Mouse (Mus musculus): ENCODE results near the gene Jmjd6.

Jmjd6 gene

GRCm38 (mm10) chr11:116843261-116844233 lies at the start of gene Jmjd6, which contains the start of gene Mettl23:
Gene Jmjd6, minus strand, starts transcription at chr11:116843449.
Gene Mettl23, plus strand, starts transcription at chr11:116843278.
- in situ Hi-C loops (cut with MseI, MboI) = no loop called here

- in situ Hi-C loops (cut with MseI, MboI) = no loop called here
Measured at GRCm38 (mm10) chr11:116887136-116887535, 43.9 kb upstream of the Jmjd6 start.

GRCm38 (mm10) chr11:116885275-116886151 lies 42.3 kb upstream of the Jmjd6 start:
- in situ Hi-C loops (cut with MseI, MboI) = no loop called here

GRCm38 (mm10) chr11:116884061-116884460 lies 40.8 kb upstream of the Jmjd6 start:
- in situ Hi-C loops (cut with MseI, MboI) = no loop called here

GRCm38 (mm10) chr11:116882446-116882845 lies 39.2 kb upstream of the Jmjd6 start:
- in situ Hi-C loops (cut with MseI, MboI) = no loop called here

DNA sequence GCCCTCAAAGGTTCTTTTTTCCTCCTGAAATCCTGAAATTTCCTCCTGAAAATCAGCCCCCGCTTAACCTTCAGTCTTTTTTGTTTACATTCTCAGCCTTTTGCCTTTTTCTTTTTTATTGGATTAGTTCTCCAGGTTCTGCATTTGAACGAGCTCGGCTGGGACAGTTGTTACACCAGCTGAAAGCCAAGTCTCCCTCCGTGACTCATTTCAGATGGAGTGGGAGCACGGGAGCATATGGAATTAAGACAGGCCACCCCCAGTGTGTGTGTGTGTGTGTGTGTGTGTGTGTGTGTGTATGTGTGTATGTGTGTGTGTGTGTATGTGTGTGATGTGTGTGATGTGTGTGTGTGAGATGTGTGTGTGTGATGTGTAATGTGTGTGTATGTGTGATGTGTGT lies 38.2 kb upstream of the Jmjd6 start:
- in situ Hi-C loops (cut with MseI, MboI) = no loop called here

GRCm38 (mm10) chr11:116880839-116881238 lies 37.6 kb upstream of the Jmjd6 start:
- in situ Hi-C loops (cut with MseI, MboI) = no loop called here

GRCm38 (mm10) chr11:116878454-116878853 lies 35.2 kb upstream of the Jmjd6 start:
- in situ Hi-C loops (cut with MseI, MboI) = no loop called here

DNA sequence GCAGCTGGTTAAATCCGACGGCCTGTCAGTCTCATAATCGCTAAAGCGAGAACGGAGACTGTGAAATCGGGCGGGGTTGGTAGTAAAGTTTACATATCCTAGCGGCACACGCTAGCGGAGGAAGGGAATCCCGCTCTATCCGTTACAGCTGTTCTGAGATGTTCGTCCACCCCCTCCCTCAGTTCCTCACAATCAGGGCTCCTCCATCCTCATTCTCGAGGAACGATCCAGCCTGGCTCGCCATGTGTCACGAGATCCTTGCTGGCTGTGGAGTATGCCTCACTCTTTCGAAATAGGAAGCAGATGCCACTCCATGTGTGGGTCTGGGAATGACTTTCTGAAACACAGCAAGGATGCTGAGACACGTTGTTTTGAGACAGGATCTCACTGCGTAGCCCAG lies 30.7 kb upstream of the Jmjd6 start:
- in situ Hi-C loops (cut with MseI, MboI) = no loop called here

DNA sequence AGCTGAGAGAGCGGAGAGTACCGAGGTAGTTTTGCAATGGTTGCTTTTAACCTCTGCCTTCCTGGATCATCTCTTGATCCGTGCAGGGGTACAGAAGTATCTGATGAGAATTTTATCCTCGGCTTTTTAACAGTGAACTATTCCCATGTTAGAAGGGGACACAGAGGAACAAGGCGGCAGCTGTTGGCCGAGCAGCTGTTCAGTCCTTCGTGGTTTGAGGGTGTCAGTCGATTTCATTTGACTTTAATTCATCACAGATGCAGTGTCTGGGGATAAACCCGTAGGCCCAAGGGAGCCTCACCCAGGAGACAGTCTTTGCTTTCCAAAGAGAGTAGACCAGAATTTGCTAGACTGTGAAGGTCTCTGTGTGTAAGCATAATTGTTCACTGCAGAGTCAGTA lies 28.3 kb upstream of the Jmjd6 start:
- in situ Hi-C loops (cut with MseI, MboI) = no loop called here

DNA sequence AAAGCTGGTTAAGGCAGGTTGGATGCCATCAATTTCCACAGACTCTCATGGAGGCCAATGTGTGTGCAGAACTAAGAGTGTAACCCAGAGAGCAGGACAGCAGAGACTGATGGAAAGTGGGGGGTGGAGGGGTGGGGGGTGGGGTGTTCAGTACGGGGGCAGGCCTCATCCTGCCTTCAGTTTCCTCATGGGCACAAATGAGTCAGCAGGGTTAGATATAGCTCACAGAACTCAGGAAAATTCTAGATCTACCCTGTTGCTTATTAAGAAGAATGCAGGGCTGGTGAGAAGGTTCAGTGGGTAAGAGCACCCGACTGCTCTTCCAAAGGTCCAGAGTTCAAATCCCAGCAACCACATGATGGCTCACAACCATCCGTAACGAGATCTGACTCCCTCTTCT lies 26.4 kb upstream of the Jmjd6 start:
- in situ Hi-C loops (cut with MseI, MboI) = no loop called here

DNA sequence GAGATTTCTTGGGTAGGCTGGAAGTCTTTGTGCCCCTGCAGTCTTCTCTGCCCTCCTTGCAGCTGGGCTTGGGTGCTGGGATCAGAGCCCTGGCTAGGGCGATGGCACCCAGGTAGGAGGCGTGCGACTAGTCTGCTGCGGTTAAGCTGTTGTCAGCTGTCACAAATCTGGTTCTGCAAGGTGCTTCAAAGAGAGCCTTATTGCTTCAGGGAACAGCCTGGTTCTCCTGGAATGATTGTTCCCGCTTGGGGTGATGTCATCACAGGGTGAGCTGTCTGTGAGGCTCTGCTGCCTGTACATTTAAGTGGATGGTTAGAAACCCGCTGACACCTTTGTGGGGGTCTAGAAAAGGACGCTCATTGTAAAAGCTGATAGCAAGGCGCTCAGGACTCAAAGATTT lies 26.0 kb upstream of the Jmjd6 start:
- in situ Hi-C loops (cut with MseI, MboI) = no loop called here

GRCm38 (mm10) chr11:116868129-116868528 lies 24.9 kb upstream of the Jmjd6 start:
- in situ Hi-C loops (cut with MseI, MboI) = no loop called here

DNA sequence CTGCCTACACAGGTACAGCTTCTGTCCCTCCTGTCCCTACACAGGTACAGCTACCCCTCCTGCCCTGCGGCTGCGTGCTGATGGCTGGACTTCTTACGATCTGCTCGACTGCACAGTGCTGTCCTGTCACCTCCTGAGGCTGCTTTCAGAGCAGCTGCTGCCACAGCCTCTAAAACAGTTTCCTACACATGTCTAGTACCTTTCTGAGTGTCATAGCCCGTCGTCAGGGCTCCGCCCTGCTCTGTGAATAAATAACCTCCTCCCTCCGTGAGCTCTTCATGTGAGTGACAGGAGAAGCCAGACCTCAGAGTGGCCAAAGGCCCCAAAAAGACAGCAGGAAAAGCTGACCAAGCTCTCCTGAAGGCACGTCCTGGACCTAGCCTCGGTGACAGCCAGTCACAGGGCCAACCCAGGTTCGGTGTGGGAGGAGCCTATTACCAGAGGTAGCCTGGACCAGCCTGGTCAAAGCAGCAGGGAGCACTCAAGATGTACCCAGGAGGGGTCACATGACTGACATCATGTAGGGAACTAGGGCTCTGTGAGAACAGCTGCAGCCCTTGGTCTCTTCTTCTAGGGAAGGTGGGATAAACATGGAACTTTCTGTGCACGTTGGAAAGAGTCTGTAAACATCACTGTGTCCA lies 22.8 kb upstream of the Jmjd6 start:
- in situ Hi-C loops (cut with MseI, MboI) = no loop called here

GRCm38 (mm10) chr11:116864444-116864843 lies 21.2 kb upstream of the Jmjd6 start:
- in situ Hi-C loops (cut with MseI, MboI) = no loop called here

GRCm38 (mm10) chr11:116857183-116857850 lies 14.1 kb upstream of the Jmjd6 start:
- in situ Hi-C loops (cut with MseI, MboI) = no loop called here

GRCm38 (mm10) chr11:116854279-116854678 lies 11.0 kb upstream of the Jmjd6 start:
- in situ Hi-C loops (cut with MseI, MboI) = no loop called here

DNA sequence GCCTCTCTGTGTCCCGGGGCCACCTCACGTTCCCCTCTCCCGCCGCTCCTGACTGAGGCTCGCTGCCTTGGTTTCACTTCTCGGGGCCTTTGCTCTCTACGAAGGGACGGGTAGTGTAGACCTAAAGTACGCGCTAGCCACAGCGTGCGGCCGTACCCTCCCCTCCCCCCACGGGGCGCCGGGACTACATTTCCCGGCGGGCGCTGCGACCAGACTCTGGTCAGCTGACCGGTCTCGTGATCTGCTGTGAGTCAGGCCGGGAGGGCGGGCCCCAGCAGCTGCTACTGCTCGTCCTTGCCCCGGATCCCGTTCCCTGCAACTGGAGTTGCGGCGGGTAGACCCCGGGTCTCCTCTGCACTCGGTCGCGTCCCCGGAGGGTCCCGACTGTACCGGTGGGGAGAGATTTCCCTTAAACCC lies 10.3 kb upstream of the Jmjd6 start:
- in situ Hi-C loops (cut with MseI, MboI) = no loop called here

GRCm38 (mm10) chr11:116852891-116853511 lies 9.8 kb upstream of the Jmjd6 start, which contains the start of gene Srsf2:
Gene Srsf2, minus strand, starts transcription at chr11:116853094.
- in situ Hi-C loops (cut with MseI, MboI) = no loop called here

- in situ Hi-C loops (cut with MseI, MboI) = no loop called here
Measured at GRCm38 (mm10) chr11:116852291-116852890, 9.1 kb upstream of the Jmjd6 start, which contains the start of gene Mfsd11. Gene Mfsd11, plus strand, starts transcription at chr11:116852440.
